Mouse (Mus musculus) forebrain, embryonic 10.5 days (tissue): ENCODE measurements at regions not wholly inside any gene's neighbourhood (a gene's known extent, or its start where the extent isn't known, plus 50 kb on each side); places are given as distances from the start of the nearest gene placed in this dataset.

Experiments used
- DNase-seq: peaks from one replicate; pipeline ENCODE4 v3.0.0-alpha.2; 2017; ENCODE audit warnings: low spot score; ENCODE audit errors: extremely low spot score
- H3K27ac ChIP-seq: fragments of 300-500 bp; sonication (generic); 2 replicates; pipeline ENCODE4 v1.5.1; 2016; ENCODE audit warnings: mild to moderate bottlenecking
- H3K27me3 ChIP-seq: fragments of 300-500 bp; sonication (generic); 2 replicates; pipeline ENCODE4 v1.6.1; 2016; ENCODE audit warnings: mild to moderate bottlenecking; ENCODE audit not compliant: poor library complexity, severe bottlenecking
- H3K36me3 ChIP-seq: fragments of 300-500 bp; sonication (generic); replicated peaks from 2 replicates; pipeline ENCODE4 v1.6.1; 2016; ENCODE audit warnings: mild to moderate bottlenecking, moderate library complexity
- H3K4me1 ChIP-seq: fragments of 300-500 bp; sonication (generic); 2 replicates; pipeline ENCODE4 v1.6.1; 2016
- H3K4me3 ChIP-seq: fragments of 300-500 bp; sonication (generic); 2 replicates; pipeline ENCODE4 v1.5.1; 2016; ENCODE audit warnings: mild to moderate bottlenecking, moderate library complexity
- H3K9me3 ChIP-seq: fragments of 300-500 bp; sonication (generic); 2 replicates; pipeline ENCODE4 v1.6.1; 2016; ENCODE audit warnings: mild to moderate bottlenecking, moderate library complexity
- WGBS: fragments of 180-500 bp; shearing (Covaris S2); methylation state at CpG from one replicate; pipeline ENCODE4 v1.1.7; 2016; 5-methylcytosine and 5-hydroxymethylcytosine counted together

- 0 out of 2 replicates have a peak, but pooled peaks cover 7% of the 10 kb centered on the region for H3K27me3 ChIP-seq
- 86% methylated on average over 4 of the region's 4 CpGs for WGBS
- DNase-seq: no peak
Observed at GRCm38 (mm10) chr10:87432306-87432705, 61.2 kb downstream of the Ascl1 start.

GRCm38 (mm10) chr10:87419940-87420385 is 73.5 kb downstream of the Ascl1 start:
- peak overlapping the region; percentile 87 for H3K27ac ChIP-seq
- H3K27me3 ChIP-seq: peaks cover 20% of the 10 kb centered on the region
- peak overlapping the region; percentile 26; the same call in 1 of the 2 replicates for H3K4me3 ChIP-seq
- H3K4me1 ChIP-seq: peaks cover 46% of the 10 kb centered on the region
- H3K9me3 ChIP-seq: no peaks in the 10 kb centered on the region
- H3K36me3 ChIP-seq: no peaks in the 10 kb centered on the region
- WGBS: 8% methylated on average over 6 of the region's 6 CpGs
- DNase-seq: peak; percentile 41

More at GRCm38 (mm10) chr10:87432306-87432705, 61.2 kb downstream of the Ascl1 start:
- Histone ChIP-seq H3K4me3 (no peak overlapping the region), H3K9me3 (no peaks in the 10 kb centered on the region), H3K36me3 (no peaks in the 10 kb centered on the region), H3K4me1 (peaks cover 29% of the 10 kb centered on the region), H3K27ac (no peak overlapping the region)

- H3K4me3 ChIP-seq: peak overlapping the region; percentile 26; the same call in 1 of the 2 replicates
- H3K36me3 ChIP-seq: no peaks in the 10 kb centered on the region
- H3K4me1 ChIP-seq: peaks cover 46% of the 10 kb centered on the region
- DNase-seq: peak; percentile 44
- H3K27me3 ChIP-seq: peaks cover 20% of the 10 kb centered on the region
- WGBS: 12% methylated on average over 7 of the region's 7 CpGs
- peak overlapping the region; percentile 87 for H3K27ac ChIP-seq
- H3K9me3 ChIP-seq: no peaks in the 10 kb centered on the region
Observed at GRCm38 (mm10) chr10:87419245-87419939, 74.1 kb downstream of the Ascl1 start.

- Histone ChIP-seq H3K36me3 (no peaks in the 10 kb centered on the region), H3K27ac (peak overlapping the region; percentile 44; the same call in 1 of the 2 replicates), H3K27me3 (no peaks in the 10 kb centered on the region), H3K9me3 (no peaks in the 10 kb centered on the region), H3K4me3 (no peak overlapping the region), H3K4me1 (peaks cover 37% of the 10 kb centered on the region)
- WGBS: 45% methylated on average over 15 of the region's 15 CpGs
- no peak for DNase-seq
Observed at GRCm38 (mm10) chr10:87394296-87394921, 99.1 kb downstream of the Ascl1 start.

DNA sequence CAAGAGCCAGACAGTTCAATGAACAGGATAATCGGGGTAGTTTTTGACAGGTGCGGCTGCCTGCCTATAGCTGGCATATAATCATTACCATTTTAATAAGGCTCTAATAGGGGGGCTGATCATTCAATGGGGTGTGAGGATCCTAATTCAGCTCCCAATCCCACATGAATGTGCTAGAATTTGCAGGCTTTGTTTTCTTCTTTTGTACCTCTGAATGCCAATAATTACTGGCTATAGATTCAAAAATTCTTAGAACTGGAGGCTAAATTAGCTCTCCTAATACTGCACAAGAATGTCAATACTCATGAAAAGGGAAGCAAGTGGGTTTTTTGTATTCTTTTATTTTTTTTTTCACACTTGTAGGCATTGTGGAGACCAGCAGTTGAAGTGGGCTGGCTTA is 104.3 kb downstream of the Ascl1 start:
- H3K27ac ChIP-seq: no peak overlapping the region
- 26% methylated on average over 2 of the region's 2 CpGs for WGBS
- DNase-seq: no peak
- H3K27me3 ChIP-seq: peaks cover 7% of the 10 kb centered on the region
- peaks cover 41% of the 10 kb centered on the region for H3K4me1 ChIP-seq
- no peak overlapping the region for H3K4me3 ChIP-seq
- no peaks in the 10 kb centered on the region for H3K36me3 ChIP-seq
- H3K9me3 ChIP-seq: no peaks in the 10 kb centered on the region

DNA sequence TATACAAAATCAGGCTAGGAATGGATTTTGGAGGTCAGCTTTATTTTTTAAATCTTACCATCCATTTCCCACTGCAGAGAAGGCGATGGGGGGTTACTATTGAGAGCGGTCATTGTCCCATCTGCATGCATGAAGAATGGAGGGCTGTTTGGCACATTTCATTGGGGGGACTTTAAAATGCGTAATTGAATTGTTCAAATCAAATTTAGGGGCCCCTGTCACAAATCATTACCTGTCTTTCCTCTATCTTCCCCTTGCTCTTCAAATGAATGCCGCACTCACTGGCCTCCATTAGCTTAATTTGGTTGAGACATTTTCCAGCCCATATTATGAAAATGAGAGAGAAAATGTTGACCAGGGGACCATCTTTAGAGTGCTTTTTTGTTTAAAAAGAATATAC is 108.2 kb downstream of the Ascl1 start:
- Histone ChIP-seq H3K4me3 (no peak overlapping the region), H3K9me3 (no peaks in the 10 kb centered on the region), H3K27ac (no peak overlapping the region), H3K4me1 (peaks cover 33% of the 10 kb centered on the region), H3K27me3 (peaks cover 7% of the 10 kb centered on the region), H3K36me3 (no peaks in the 10 kb centered on the region)
- no peak for DNase-seq
- WGBS: 91% methylated on average over 4 of the region's 4 CpGs

DNA sequence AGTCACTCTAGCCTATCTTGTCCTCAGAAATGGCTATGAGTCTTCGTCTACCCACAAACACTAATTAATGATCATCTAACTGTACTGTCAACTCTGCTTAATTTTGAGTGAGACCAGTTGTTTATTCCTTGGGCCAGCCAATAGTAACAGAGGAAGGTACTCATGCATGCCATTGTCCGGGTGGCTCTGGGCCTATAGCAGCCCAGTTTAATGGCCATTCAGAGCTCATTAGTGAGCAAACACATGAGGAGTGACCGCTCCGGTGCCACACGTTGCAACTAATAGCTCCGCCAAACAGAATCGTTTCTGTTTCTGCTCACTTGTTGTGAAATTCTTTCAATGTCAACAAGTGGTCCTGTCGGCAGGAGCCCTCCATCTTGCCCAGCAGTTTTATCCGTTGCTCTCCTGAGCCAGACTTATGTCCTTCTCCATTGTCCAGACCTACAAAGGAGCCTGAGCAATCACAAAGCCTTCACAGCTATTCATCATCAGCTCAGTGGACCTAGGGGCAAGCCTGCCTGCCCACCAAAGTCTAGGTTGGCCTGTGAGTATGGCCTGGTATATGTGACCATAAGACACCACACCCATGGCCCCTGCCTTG is 108.8 kb downstream of the Ascl1 start:
- DNase-seq: peak; percentile 23
- peaks cover 28% of the 10 kb centered on the region for H3K4me1 ChIP-seq
- H3K9me3 ChIP-seq: no peaks in the 10 kb centered on the region
- H3K27ac ChIP-seq: no peak overlapping the region
- H3K27me3 ChIP-seq: peaks cover 7% of the 10 kb centered on the region
- H3K4me3 ChIP-seq: no peak overlapping the region
- WGBS: 53% methylated on average over 9 of the region's 9 CpGs
- H3K36me3 ChIP-seq: no peaks in the 10 kb centered on the region

DNA sequence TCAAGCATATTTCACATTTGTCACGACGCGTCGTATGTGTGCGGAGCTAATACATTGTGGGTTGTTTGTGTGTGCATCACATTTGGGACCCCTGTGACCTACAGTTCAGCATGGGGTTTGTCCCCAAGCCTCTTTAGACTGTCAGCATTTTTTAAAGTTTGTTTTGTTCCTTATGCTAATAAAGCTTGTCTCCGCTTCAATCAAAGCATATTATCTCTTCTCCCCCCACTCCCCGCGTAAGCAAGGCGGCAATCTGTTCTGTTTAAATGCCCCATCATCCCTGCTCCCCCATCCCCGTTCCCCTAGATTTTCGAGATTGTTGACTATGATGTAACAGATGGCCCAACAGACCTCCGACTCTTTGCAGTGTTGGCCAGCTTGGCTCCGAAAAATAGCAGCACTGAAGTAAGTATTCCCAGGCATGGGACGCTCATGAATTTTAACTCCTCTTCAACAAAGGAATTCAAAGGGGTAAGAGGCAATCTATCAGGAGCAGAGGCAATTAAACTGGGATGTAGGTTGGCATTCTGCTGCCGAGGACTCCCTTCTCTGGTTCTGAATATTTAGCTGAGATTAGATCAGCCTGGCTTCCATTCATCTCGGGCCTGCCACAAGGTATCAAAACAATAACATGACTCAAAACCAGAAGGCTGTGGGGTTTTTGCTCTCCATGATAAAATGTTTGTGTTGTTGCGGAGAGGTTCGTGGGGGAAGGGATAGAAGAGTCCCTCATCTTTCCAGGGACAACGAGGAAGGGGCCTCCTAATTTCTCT is 141.9 kb downstream of the Ascl1 start:
- peak overlapping the region; percentile 66 for H3K27ac ChIP-seq
- no peaks in the 10 kb centered on the region for H3K36me3 ChIP-seq
- WGBS: 70% methylated on average over 19 of the region's 19 CpGs
- no peak for DNase-seq
- peaks cover 7% of the 10 kb centered on the region; the same call in 1 of the 2 replicates for H3K9me3 ChIP-seq
- H3K27me3 ChIP-seq: no peaks in the 10 kb centered on the region
- peaks cover 25% of the 10 kb centered on the region for H3K4me1 ChIP-seq
- no peak overlapping the region for H3K4me3 ChIP-seq

- Histone ChIP-seq H3K36me3 (no peaks in the 10 kb centered on the region), H3K4me3 (no peak overlapping the region), H3K9me3 (peaks cover 7% of the 10 kb centered on the region; the same call in 1 of the 2 replicates), H3K27me3 (no peaks in the 10 kb centered on the region), H3K4me1 (peaks cover 25% of the 10 kb centered on the region), H3K27ac (peak overlapping the region; percentile 66)
- DNase-seq: no peak
- WGBS: 72% methylated on average over 8 of the region's 8 CpGs
Observed at GRCm38 (mm10) chr10:87351079-87351399, 142.4 kb downstream of the Ascl1 start.

GRCm38 (mm10) chr10:87335176-87335575 is 158.3 kb downstream of the Ascl1 start:
- WGBS: 91% methylated on average over 3 of the region's 3 CpGs
- Histone ChIP-seq H3K4me3 (no peak overlapping the region), H3K27me3 (no peaks in the 10 kb centered on the region), H3K4me1 (peaks cover 12% of the 10 kb centered on the region; the same call in 1 of the 2 replicates), H3K27ac (no peak overlapping the region), H3K9me3 (peaks cover 15% of the 10 kb centered on the region), H3K36me3 (no peaks in the 10 kb centered on the region)
- no peak for DNase-seq

GRCm38 (mm10) chr10:87333311-87333710 is 160.1 kb downstream of the Ascl1 start:
- Histone ChIP-seq H3K36me3 (no peaks in the 10 kb centered on the region), H3K4me3 (no peak overlapping the region), H3K9me3 (peaks cover 15% of the 10 kb centered on the region), H3K4me1 (peaks cover 12% of the 10 kb centered on the region; the same call in 1 of the 2 replicates), H3K27me3 (no peaks in the 10 kb centered on the region), H3K27ac (no peak overlapping the region)
- whole genome bisulfite sequencing: 64% methylated on average over 6 of the region's 6 CpGs
- DNase-seq: no peak

GRCm38 (mm10) chr10:87329471-87329870 is 164.0 kb downstream of the Ascl1 start:
- peaks cover 32% of the 10 kb centered on the region for H3K4me1 ChIP-seq
- H3K36me3 ChIP-seq: no peaks in the 10 kb centered on the region
- H3K27ac ChIP-seq: no peak overlapping the region
- 94% methylated on average over 2 of the region's 2 CpGs for WGBS
- H3K4me3 ChIP-seq: no peak overlapping the region
- peaks cover 6% of the 10 kb centered on the region; the same call in 1 of the 2 replicates for H3K9me3 ChIP-seq
- H3K27me3 ChIP-seq: no peaks in the 10 kb centered on the region
- DNase-seq: no peak
